Mouse (Mus musculus) megakaryocyte-erythroid progenitor cell, adult 5 weeks (primary cell): Measurements from ENCODE around the gene Gm8267. TPM values are rescaled to one million over a fixed set of nuclear protein-coding genes. Genes with fewer than 3 reads are reported as not detected.

Experiments used
- polyA plus RNA-seq: library from polyadenylated mRNA; stranded (reverse); fragments of >175 nt; gene quantifications from 2 replicates; pipeline ENCODE4 v1.2.3, GENCODE M21; 2012

Gene Gm8267
- not detected in 2 replicates for polyA plus RNA-seq

DNA sequence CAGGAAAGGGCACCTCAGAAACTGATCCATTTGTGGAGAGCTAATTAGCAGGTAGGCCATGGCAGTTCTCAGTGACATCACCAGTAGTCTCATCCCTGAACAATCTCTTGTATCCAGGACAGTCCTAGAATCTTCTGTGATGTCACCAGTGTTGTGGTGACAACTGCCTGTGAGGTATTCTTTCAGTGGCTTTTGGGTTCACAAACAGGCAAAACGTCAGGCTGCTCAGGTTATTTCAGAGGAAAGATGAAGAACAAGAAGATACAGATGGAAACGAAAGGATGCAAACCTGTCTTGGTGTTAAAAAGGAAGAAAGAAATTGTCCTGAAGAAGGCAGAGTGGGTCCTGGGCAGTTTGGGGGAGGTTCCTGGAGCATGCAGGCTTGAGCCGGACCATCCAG lies at the start of gene Gm8267:
Gm8267 (minus strand) TSS at position 101 of the 400 bp plus-strand sequence.

DNA sequence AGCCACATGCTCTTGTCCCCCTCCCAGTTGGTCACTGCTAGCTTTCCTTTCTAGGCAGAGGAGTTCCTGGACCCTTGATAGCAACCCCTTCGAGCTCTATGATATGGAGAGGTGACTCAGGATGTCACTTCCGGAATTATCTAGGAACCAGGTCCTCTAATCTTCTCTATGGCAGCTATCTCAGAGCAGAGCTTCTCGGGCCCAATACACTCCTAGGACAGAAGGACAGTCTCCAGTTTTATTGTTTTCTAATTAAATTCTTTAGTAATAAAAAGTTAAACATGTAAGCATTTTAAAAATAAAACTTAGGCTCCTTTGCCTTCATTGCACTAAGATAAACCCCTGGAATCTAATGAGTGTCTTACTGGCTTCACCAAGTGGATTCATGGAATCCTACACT lies 43.8 kb downstream of the Gm8267 start, which contains the start of gene Gm8257:
Gm8257 (minus strand) TSS at position 101 of the 400 bp plus-strand sequence.

Other genes starting within 250 kb of the Gm8267 start
- not detected in 2 replicates for gene Gm17093, start 232.1 kb downstream of the Gm8267 start, polyA plus RNA-seq
- not detected in 2 replicates for gene Gm8247, start 167.2 kb downstream of the Gm8267 start, polyA plus RNA-seq
- gene Gm5624, start 122.4 kb downstream of the Gm8267 start, polyA plus RNA-seq, result not detected in 2 replicates
- gene Gm8257, start 43.9 kb downstream of the Gm8267 start, polyA plus RNA-seq, result not detected in 2 replicates
- not detected in 2 replicates for gene Ptgdr, start 109.0 kb upstream of the Gm8267 start, polyA plus RNA-seq
- gene Ptger2, start 237.9 kb upstream of the Gm8267 start, polyA plus RNA-seq, result 1.0 and 1.2 TPM in 2 replicates